Mouse (Mus musculus) forebrain, embryonic 13.5 days (tissue): Measurements from ENCODE around the gene Taf5. TPM values are rescaled to one million over a fixed set of nuclear protein-coding genes. Genes with fewer than 3 reads are reported as not detected.

Source experiments
- ATAC-seq: fragments of 200-750 bp; cut with Nextera tagmentation; 2 replicates; pipeline ENCODE4 v1.8.0; 2017
- H3K27ac ChIP-seq: fragments of 300-500 bp; sonication (generic); 2 replicates; pipeline ENCODE4 v1.5.1; 2015; ENCODE audit warnings: inconsistent platforms, mild to moderate bottlenecking, moderate library complexity
- H3K27me3 ChIP-seq: fragments of 300-500 bp; sonication (generic); 2 replicates; pipeline ENCODE4 v1.6.1; 2015; ENCODE audit warnings: mild to moderate bottlenecking, inconsistent platforms
- H3K36me3 ChIP-seq: fragments of 300-500 bp; sonication (generic); 2 replicates; pipeline ENCODE4 v1.6.1; 2015; ENCODE audit warnings: mild to moderate bottlenecking, inconsistent platforms; ENCODE audit not compliant: poor library complexity, severe bottlenecking
- H3K4me1 ChIP-seq: fragments of 300-500 bp; sonication (generic); 2 replicates; pipeline ENCODE4 v1.6.1; 2015; ENCODE audit warnings: inconsistent platforms
- H3K4me2 ChIP-seq: fragments of 300-500 bp; sonication (generic); 2 replicates; pipeline ENCODE4 v1.6.1; 2015; ENCODE audit warnings: inconsistent platforms, mild to moderate bottlenecking, moderate library complexity
- H3K4me3 ChIP-seq: fragments of 300-500 bp; sonication (generic); 2 replicates; pipeline ENCODE4 v1.5.1; 2015; ENCODE audit warnings: mild to moderate bottlenecking, inconsistent platforms
- H3K9ac ChIP-seq: fragments of 300-500 bp; sonication (generic); 2 replicates; pipeline ENCODE4 v1.6.1; 2015; ENCODE audit warnings: mild to moderate bottlenecking, inconsistent platforms
- H3K9me3 ChIP-seq: fragments of 300-500 bp; sonication (generic); replicated peaks from 2 replicates; pipeline ENCODE4 v1.6.1; 2016; ENCODE audit warnings: inconsistent platforms
- WGBS: fragments of 180-500 bp; shearing (Covaris S2); methylation state at CpG from one replicate; pipeline ENCODE4 v1.1.7; 2015; 5-methylcytosine and 5-hydroxymethylcytosine counted together
- polyA plus RNA-seq: library from polyadenylated mRNA; unstranded; fragments of >200 nt; fragmentation: Nextera tagmentation; extraction: Ambion mirVana; gene quantifications from 2 replicates; pipeline ENCODE4 v1.2.1, GENCODE M21; 2015

The Taf5 gene
- polyA plus RNA-seq, 1 experiment from 2014 or later, result 6.9 TPM

GRCm38 (mm10) chr19:47067924-47068611 is 522 bp downstream of the Taf5 start:
- Histone ChIP-seq H3K27ac (peak overlapping the region; percentile 85), H3K9ac (peak overlapping the region; percentile 99), H3K27me3 (no peaks in the 10 kb centered on the region), H3K4me3 (peak overlapping the region; percentile 99), H3K36me3 (peaks cover 24% of the 10 kb centered on the region), H3K4me2 (peak overlapping the region; percentile 70), H3K9me3 (no peaks in the 10 kb centered on the region), H3K4me1 (peaks cover 14% of the 10 kb centered on the region)
- ATAC-seq, result peak; percentile 92
- WGBS, result under 1% methylated on average over 52 of the region's 72 CpGs

GRCm38 (mm10) chr19:47088226-47088625 is 20.7 kb downstream of the Taf5 start:
- 85% methylated on average over 3 of the region's 3 CpGs for WGBS
- Histone ChIP-seq H3K4me1 (peaks cover 35% of the 10 kb centered on the region), H3K4me3 (no peak overlapping the region), H3K9me3 (no peaks in the 10 kb centered on the region), H3K27me3 (no peaks in the 10 kb centered on the region), H3K4me2 (no peak overlapping the region), H3K36me3 (peaks cover 48% of the 10 kb centered on the region), H3K9ac (no peak overlapping the region), H3K27ac (no peak overlapping the region)
- no peak for ATAC-seq

- Histone ChIP-seq H3K4me2 (peak overlapping the region; percentile 90), H3K4me3 (peak overlapping the region; percentile 98), H3K9ac (peak overlapping the region; percentile 98), H3K9me3 (no peaks in the 10 kb centered on the region), H3K27me3 (no peaks in the 10 kb centered on the region), H3K27ac (peak overlapping the region; percentile 68), H3K4me1 (peaks cover 35% of the 10 kb centered on the region), H3K36me3 (peaks cover 46% of the 10 kb centered on the region)
- 3% methylated on average over 36 of the region's 36 CpGs for WGBS
- no peak; the same call in 1 of the 2 replicates for ATAC-seq
Measured at GRCm38 (mm10) chr19:47089718-47090525, 22.4 kb downstream of the Taf5 start.

- Histone ChIP-seq H3K27ac (peak within 1 kb of the TSS; percentile 68), H3K36me3 (peaks cover 47% of the 10 kb centered on the region), H3K4me2 (peak within 1 kb of the TSS; percentile 90), H3K27me3 (no peaks in the 10 kb centered on the region), H3K9ac (peak within 1 kb of the TSS; percentile 98), H3K9me3 (no peaks in the 10 kb centered on the region), H3K4me1 (peaks cover 35% of the 10 kb centered on the region), H3K4me3 (peak within 1 kb of the TSS; percentile 98)
- under 1% methylated on average over 56 of the region's 56 CpGs for WGBS
- peak; percentile 100 for ATAC-seq
Measured at GRCm38 (mm10) chr19:47090550-47091156, 23.1 kb downstream of the Taf5 start, which contains the start of the genes Usmg5 and Pdcd11. Usmg5 (minus strand) TSS chr19:47090647. Pdcd11 (plus strand) TSS chr19:47090768.

GRCm38 (mm10) chr19:47101080-47101479 is 33.5 kb downstream of the Taf5 start:
- no peaks in the 10 kb centered on the region for H3K9me3 ChIP-seq
- H3K36me3 ChIP-seq, result peaks cover 100% of the 10 kb centered on the region
- no peak overlapping the region for H3K4me3 ChIP-seq
- H3K27me3 ChIP-seq, result no peaks in the 10 kb centered on the region
- H3K27ac ChIP-seq, result no peak overlapping the region
- no peaks in the 10 kb centered on the region for H3K4me1 ChIP-seq
- no peak for ATAC-seq
- 90% methylated on average over 5 of the region's 5 CpGs for WGBS
- no peak overlapping the region for H3K9ac ChIP-seq
- no peak overlapping the region for H3K4me2 ChIP-seq

- WGBS, result 92% methylated on average over 9 of the region's 9 CpGs
- H3K36me3 ChIP-seq, result peaks cover 100% of the 10 kb centered on the region
- H3K27me3 ChIP-seq, result no peaks in the 10 kb centered on the region
- ATAC-seq, result no peak
- H3K4me2 ChIP-seq, result no peak overlapping the region
- H3K9me3 ChIP-seq, result no peaks in the 10 kb centered on the region
- no peaks in the 10 kb centered on the region for H3K4me1 ChIP-seq
- H3K4me3 ChIP-seq, result no peak overlapping the region
- H3K27ac ChIP-seq, result no peak overlapping the region
- no peak overlapping the region for H3K9ac ChIP-seq
Measured at GRCm38 (mm10) chr19:47104641-47105271, 37.2 kb downstream of the Taf5 start.

- H3K4me2 ChIP-seq, result no peak overlapping the region
- ATAC-seq, result no peak
- no peak overlapping the region for H3K9ac ChIP-seq
- H3K27ac ChIP-seq, result no peak overlapping the region
- H3K36me3 ChIP-seq, result peaks cover 76% of the 10 kb centered on the region
- WGBS, result 92% methylated on average over 2 of the region's 2 CpGs
- H3K9me3 ChIP-seq, result no peaks in the 10 kb centered on the region
- no peaks in the 10 kb centered on the region for H3K4me1 ChIP-seq
- H3K4me3 ChIP-seq, result no peak overlapping the region
- no peaks in the 10 kb centered on the region for H3K27me3 ChIP-seq
Measured at GRCm38 (mm10) chr19:47118634-47119033, 51.1 kb downstream of the Taf5 start.

- Histone ChIP-seq H3K4me3 (no peak overlapping the region), H3K4me1 (no peaks in the 10 kb centered on the region), H3K9me3 (no peaks in the 10 kb centered on the region), H3K9ac (no peak overlapping the region), H3K27me3 (no peaks in the 10 kb centered on the region), H3K4me2 (no peak overlapping the region), H3K27ac (no peak overlapping the region), H3K36me3 (peaks cover 73% of the 10 kb centered on the region)
- 41% methylated on average over 4 of the region's 4 CpGs for WGBS
- ATAC-seq, result no peak
Measured at GRCm38 (mm10) chr19:47121054-47121453, 53.5 kb downstream of the Taf5 start.

- Histone ChIP-seq H3K9ac (no peak overlapping the region), H3K27ac (no peak overlapping the region), H3K4me1 (no peaks in the 10 kb centered on the region), H3K27me3 (no peaks in the 10 kb centered on the region), H3K9me3 (no peaks in the 10 kb centered on the region), H3K36me3 (peaks cover 73% of the 10 kb centered on the region), H3K4me3 (no peak overlapping the region), H3K4me2 (no peak overlapping the region)
- no peak for ATAC-seq
- WGBS, result 30% methylated on average over 2 of the region's 2 CpGs
Measured at GRCm38 (mm10) chr19:47122802-47123201, 55.3 kb downstream of the Taf5 start.

- Histone ChIP-seq H3K27ac (no peak overlapping the region), H3K4me3 (no peak overlapping the region), H3K4me2 (no peak overlapping the region), H3K36me3 (peaks cover 91% of the 10 kb centered on the region), H3K9ac (no peak overlapping the region), H3K9me3 (no peaks in the 10 kb centered on the region), H3K27me3 (no peaks in the 10 kb centered on the region), H3K4me1 (no peaks in the 10 kb centered on the region)
- no peak for ATAC-seq
- WGBS, result 97% methylated on average over 10 of the region's 10 CpGs
Measured at GRCm38 (mm10) chr19:47128164-47128563, 60.6 kb downstream of the Taf5 start.

GRCm38 (mm10) chr19:47128835-47129234 is 61.3 kb downstream of the Taf5 start:
- no peak for ATAC-seq
- Histone ChIP-seq H3K9me3 (no peaks in the 10 kb centered on the region), H3K27ac (no peak overlapping the region), H3K4me1 (no peaks in the 10 kb centered on the region), H3K4me2 (no peak overlapping the region), H3K9ac (no peak overlapping the region), H3K4me3 (no peak overlapping the region), H3K27me3 (no peaks in the 10 kb centered on the region), H3K36me3 (peaks cover 95% of the 10 kb centered on the region)
- WGBS, result 94% methylated on average over 11 of the region's 11 CpGs
